Mouse (Mus musculus) forebrain, embryonic 13.5 days (tissue): ENCODE results near the gene Gm8871. TPM values are rescaled to one million over a fixed set of nuclear protein-coding genes. Genes with fewer than 3 reads are reported as not detected.
"Not testable (repeated sequence)": the region's sequence is repeated elsewhere in the genome, so short reads cannot be mapped to it uniquely, and the experiment has no call there.

Source experiments
- ATAC-seq: fragments of 200-750 bp; cut with Nextera tagmentation; 2 replicates; pipeline ENCODE4 v1.8.0; 2017
- H3K27ac ChIP-seq: fragments of 300-500 bp; sonication (generic); 2 replicates; pipeline ENCODE4 v1.5.1; 2015; ENCODE audit warnings: inconsistent platforms, mild to moderate bottlenecking, moderate library complexity
- H3K27me3 ChIP-seq: fragments of 300-500 bp; sonication (generic); 2 replicates; pipeline ENCODE4 v1.6.1; 2015; ENCODE audit warnings: mild to moderate bottlenecking, inconsistent platforms
- H3K36me3 ChIP-seq: fragments of 300-500 bp; sonication (generic); 2 replicates; pipeline ENCODE4 v1.6.1; 2015; ENCODE audit warnings: mild to moderate bottlenecking, inconsistent platforms; ENCODE audit not compliant: poor library complexity, severe bottlenecking
- H3K4me1 ChIP-seq: fragments of 300-500 bp; sonication (generic); 2 replicates; pipeline ENCODE4 v1.6.1; 2015; ENCODE audit warnings: inconsistent platforms
- H3K4me2 ChIP-seq: fragments of 300-500 bp; sonication (generic); 2 replicates; pipeline ENCODE4 v1.6.1; 2015; ENCODE audit warnings: inconsistent platforms, mild to moderate bottlenecking, moderate library complexity
- H3K4me3 ChIP-seq: fragments of 300-500 bp; sonication (generic); 2 replicates; pipeline ENCODE4 v1.5.1; 2015; ENCODE audit warnings: mild to moderate bottlenecking, inconsistent platforms
- H3K9ac ChIP-seq: fragments of 300-500 bp; sonication (generic); 2 replicates; pipeline ENCODE4 v1.6.1; 2015; ENCODE audit warnings: mild to moderate bottlenecking, inconsistent platforms
- H3K9me3 ChIP-seq: fragments of 300-500 bp; sonication (generic); replicated peaks from 2 replicates; pipeline ENCODE4 v1.6.1; 2016; ENCODE audit warnings: inconsistent platforms
- WGBS: fragments of 180-500 bp; shearing (Covaris S2); methylation state at CpG from one replicate; pipeline ENCODE4 v1.1.7; 2015; 5-methylcytosine and 5-hydroxymethylcytosine counted together
- polyA plus RNA-seq: library from polyadenylated mRNA; unstranded; fragments of >200 nt; fragmentation: Nextera tagmentation; extraction: Ambion mirVana; gene quantifications from 2 replicates; pipeline ENCODE4 v1.2.1, GENCODE M21; 2015

The Gm8871 gene
- polyA plus RNA-seq, result not detected in 2 replicates

GRCm38 (mm10) chr5:10947505-10947904 is at the start of gene Gm8871, which contains the start of gene Gm8857:
TSS of gene Gm8871 (plus strand) at chr5:10947805.
TSS of gene Gm8857 (plus strand) at chr5:10947807.
- not testable (repeated sequence) for H3K4me2 ChIP-seq, H3K4me3 ChIP-seq, H3K36me3 ChIP-seq, H3K9me3 ChIP-seq, H3K9ac ChIP-seq, H3K27me3 ChIP-seq, H3K4me1 ChIP-seq, H3K27ac ChIP-seq, ATAC-seq
- WGBS, result 63% methylated on average over 2 of the region's 3 CpGs

DNA sequence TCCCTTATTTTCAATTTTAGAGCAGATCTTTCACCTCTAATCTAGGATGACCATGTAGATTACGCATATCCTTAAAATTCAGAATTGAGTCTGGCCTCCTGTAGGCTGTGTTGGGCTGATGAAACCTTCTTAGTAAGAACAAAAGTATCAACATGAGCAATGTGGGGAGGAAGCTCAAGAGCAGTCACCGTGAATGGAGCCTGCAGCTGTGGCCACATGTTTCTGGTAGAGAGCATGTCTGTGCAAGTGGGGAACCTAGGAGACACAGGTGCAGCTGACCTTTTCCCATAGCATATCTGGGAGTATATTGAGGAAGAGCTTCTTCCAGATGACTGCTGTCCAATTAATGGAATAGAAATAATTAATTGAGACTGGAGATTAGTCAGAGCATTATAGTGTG is 5.9 kb downstream of the Gm8871 start:
- not testable (repeated sequence) for H3K27me3 ChIP-seq, ATAC-seq, H3K9ac ChIP-seq, H3K27ac ChIP-seq, H3K9me3 ChIP-seq, H3K4me3 ChIP-seq, H3K4me1 ChIP-seq, H3K36me3 ChIP-seq, H3K4me2 ChIP-seq
- WGBS, result 92% methylated on average over 2 of the region's 2 CpGs

GRCm38 (mm10) chr5:10958057-10958456 is 10.5 kb downstream of the Gm8871 start:
- 73% methylated on average over 6 of the region's 8 CpGs for whole genome bisulfite sequencing
- H3K27ac ChIP-seq, H3K4me2 ChIP-seq, H3K4me3 ChIP-seq, H3K4me1 ChIP-seq, H3K9me3 ChIP-seq, H3K27me3 ChIP-seq, H3K9ac ChIP-seq, H3K36me3 ChIP-seq, ATAC-seq: not testable (repeated sequence)

Other genes starting within 250 kb of the Gm8871 start
- gene Gm8857, start within 50 bp of the Gm8871 start, polyA plus RNA-seq, result not detected in 2 replicates
- not detected in 2 replicates for gene Gm8879, start 179.8 kb downstream of the Gm8871 start, polyA plus RNA-seq
- gene Gm5861, start 235.3 kb downstream of the Gm8871 start, polyA plus RNA-seq, result not detected in 2 replicates